Mouse (Mus musculus) embryo, embryonic 10.5 days (tissue): ENCODE measurements at regions not wholly inside any gene's neighbourhood (a gene's known extent, or its start where the extent isn't known, plus 50 kb on each side); places are given as distances from the start of the nearest gene placed in this dataset.
A peak's percentile ranks its signal among the peaks of the same experiment; 100 is the strongest.
"Not testable (repeated sequence)": the region's sequence is repeated elsewhere in the genome, so short reads cannot be mapped to it uniquely, and the experiment has no call there.

Source experiments
- DNase-seq: peaks from one replicate; pipeline ENCODE4 v3.0.0-alpha.2; 2015; ENCODE audit warnings: low spot score

GRCm38 (mm10) chr3:34709553-34709952 lies 59.3 kb downstream of the Sox2 start:
- DNase-seq, result no peak

- not testable (repeated sequence) for DNase-seq
Observed at GRCm38 (mm10) chr3:34712137-34712536, 61.9 kb downstream of the Sox2 start.

- no peak for DNase-seq
Observed at GRCm38 (mm10) chr3:34722506-34722905, 72.3 kb downstream of the Sox2 start.

- DNase-seq, result no peak
Observed at GRCm38 (mm10) chr3:34726955-34727354, 76.8 kb downstream of the Sox2 start.

- DNase-seq, result no peak
Observed at GRCm38 (mm10) chr3:34728282-34728681, 78.1 kb downstream of the Sox2 start.

GRCm38 (mm10) chr3:34734966-34735365 lies 84.8 kb downstream of the Sox2 start:
- DNase-seq, result no peak

- no peak for DNase-seq
Observed at GRCm38 (mm10) chr3:34738001-34738400, 87.8 kb downstream of the Sox2 start.

GRCm38 (mm10) chr3:34738938-34739337 lies 88.7 kb downstream of the Sox2 start:
- DNase-seq, result no peak

GRCm38 (mm10) chr3:34739693-34740092 lies 89.5 kb downstream of the Sox2 start:
- DNase-seq, result no peak

GRCm38 (mm10) chr3:34740110-34740509 lies 89.9 kb downstream of the Sox2 start:
- DNase-seq, result no peak

GRCm38 (mm10) chr3:34745181-34745736 lies 95.1 kb downstream of the Sox2 start:
- DNase-seq, result no peak

- no peak for DNase-seq
Observed at GRCm38 (mm10) chr3:34747499-34748093, 97.4 kb downstream of the Sox2 start.

GRCm38 (mm10) chr3:34749989-34750388 lies 99.8 kb downstream of the Sox2 start:
- DNase-seq, result no peak

GRCm38 (mm10) chr3:34751551-34751950 lies 101.3 kb downstream of the Sox2 start:
- DNase-seq, result no peak

GRCm38 (mm10) chr3:34753557-34753956 lies 103.4 kb downstream of the Sox2 start:
- DNase-seq, result peak; percentile 31

GRCm38 (mm10) chr3:34754781-34755180 lies 104.6 kb downstream of the Sox2 start:
- DNase-seq, result no peak

- not testable (repeated sequence) for DNase-seq
Observed at GRCm38 (mm10) chr3:34755282-34755681, 105.1 kb downstream of the Sox2 start.

GRCm38 (mm10) chr3:34756632-34757031 lies 106.4 kb downstream of the Sox2 start:
- no peak for DNase-seq

- DNase-seq, result no peak
Observed at GRCm38 (mm10) chr3:34757130-34757529, 106.9 kb downstream of the Sox2 start.

GRCm38 (mm10) chr3:34757813-34758510 lies 107.8 kb downstream of the Sox2 start:
- DNase-seq, result no peak

GRCm38 (mm10) chr3:34759942-34760640 lies 109.9 kb downstream of the Sox2 start:
- DNase-seq, result no peak

- no peak for DNase-seq
Observed at GRCm38 (mm10) chr3:34761162-34761769, 111.1 kb downstream of the Sox2 start.
